Mouse (Mus musculus) liver, postnatal 0 days (tissue): Measurements from ENCODE around the gene Lgals9. TPM values are rescaled to one million over a fixed set of nuclear protein-coding genes. Genes with fewer than 3 reads are reported as not detected.
"Not testable (repeated sequence)": the region's sequence is repeated elsewhere in the genome, so short reads cannot be mapped to it uniquely, and the experiment has no call there.

Experiments
- ATAC-seq: fragments of 200-750 bp; cut with Nextera tagmentation; 2 replicates; pipeline ENCODE4 v1.8.0; 2017; ENCODE audit warnings: mild to moderate bottlenecking, moderate library complexity
- DNase-seq: peaks from one replicate; pipeline ENCODE4 v3.0.0-alpha.2; 2016
- H3K27ac ChIP-seq: fragments of 300-500 bp; sonication (generic); 2 replicates; pipeline ENCODE4 v1.5.1; 2014; ENCODE audit warnings: antibody characterized with exemption, moderate library complexity, mild to moderate bottlenecking, low read depth
- H3K27me3 ChIP-seq: fragments of 300-500 bp; sonication (generic); 2 replicates; pipeline ENCODE4 v1.6.1; 2014; ENCODE audit warnings: low read length, control low read depth, mixed read lengths; ENCODE audit not compliant: insufficient read depth
- H3K36me3 ChIP-seq: fragments of 300-500 bp; sonication (generic); replicated peaks from 2 replicates; pipeline ENCODE4 v1.6.1; 2014; ENCODE audit warnings: mild to moderate bottlenecking, control low read depth, low read length, moderate library complexity, mixed read lengths; ENCODE audit not compliant: insufficient read depth
- H3K4me1 ChIP-seq: fragments of 300-500 bp; sonication (generic); 2 replicates; pipeline ENCODE4 v1.6.1; 2014; ENCODE audit warnings: antibody characterized with exemption, mild to moderate bottlenecking, control low read depth; ENCODE audit not compliant: insufficient read depth
- H3K4me2 ChIP-seq: fragments of 300-500 bp; sonication (generic); 2 replicates; pipeline ENCODE4 v1.6.1; 2014; ENCODE audit warnings: low read depth, mild to moderate bottlenecking, low read length, moderate library complexity, mixed read lengths
- H3K4me3 ChIP-seq: fragments of 300-500 bp; sonication (generic); 2 replicates; pipeline ENCODE4 v1.5.1; 2014; ENCODE audit warnings: low read depth, low read length
- H3K9ac ChIP-seq: fragments of 300-500 bp; sonication (generic); replicated peaks from 2 replicates; pipeline ENCODE4 v1.6.1; 2014; ENCODE audit warnings: mild to moderate bottlenecking, moderate library complexity
- H3K9me3 ChIP-seq: fragments of 300-500 bp; sonication (generic); 2 replicates; pipeline ENCODE4 v1.6.1; 2016; ENCODE audit warnings: mild to moderate bottlenecking, control low read depth, low read length, mixed read lengths
- CTCF ChIP-seq: sonication (generic); IDR thresholded peaks from 2 replicates; pipeline ENCODE4 v1.5.1; 2016; ENCODE audit warnings: antibody characterized with exemption, low read depth
- EP300 ChIP-seq: IDR thresholded peaks from 2 replicates; pipeline ENCODE4 v1.6.1; 2016; ENCODE audit warnings: antibody characterized with exemption, low read depth, mild to moderate bottlenecking
- WGBS: fragments of 180-500 bp; shearing (Covaris S2); extraction: QIAGEN DNeasy Blood & Tissue Kit; methylation state at CpG from one replicate; pipeline ENCODE4 v1.1.7; 2014; ENCODE audit not compliant: insufficient replicate concordance; 5-methylcytosine and 5-hydroxymethylcytosine counted together
- polyA plus RNA-seq: library from polyadenylated mRNA; unstranded; fragments of >200 nt; fragmentation: Nextera tagmentation; extraction: Ambion mirVana; gene quantifications from 2 replicates; pipeline ENCODE4 v1.2.1, GENCODE M21; 2015

Lgals9 gene
- polyA plus RNA-seq, 1 experiment from 2014 or later: 373 TPM

DNA sequence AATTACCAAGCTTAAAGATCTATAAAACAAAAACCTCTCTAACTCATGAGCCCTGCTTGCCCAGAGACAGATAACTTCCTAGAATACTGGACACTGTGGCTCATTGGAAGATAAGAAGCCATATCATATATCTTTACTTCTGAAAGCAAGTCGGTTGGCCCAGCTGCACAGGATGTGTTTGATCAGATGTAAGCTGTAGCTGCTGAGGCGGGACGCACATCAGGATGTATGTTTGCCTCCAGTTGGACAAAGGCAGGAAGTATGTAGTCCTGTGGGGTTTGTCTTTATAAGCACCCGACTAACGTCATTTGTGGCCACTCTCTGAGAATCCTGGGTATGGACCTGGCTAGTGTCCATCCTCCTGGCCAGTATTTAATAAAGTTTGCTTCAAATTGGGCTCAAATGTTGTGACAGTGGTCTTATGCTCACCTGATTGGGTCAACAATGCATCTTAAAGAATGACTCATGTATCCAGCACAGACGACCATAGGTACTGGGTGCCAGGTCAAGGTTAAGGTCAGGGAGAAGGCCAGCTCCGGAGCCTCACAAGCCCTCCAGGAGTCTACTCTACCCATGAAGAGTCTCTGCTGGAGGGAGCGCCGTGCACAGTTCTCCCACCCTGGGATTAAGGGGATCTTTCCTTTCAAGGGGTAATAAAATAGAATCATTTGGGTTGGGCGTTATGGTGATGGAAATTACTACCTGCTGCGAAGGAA, 18.5 kb upstream of the Lgals9 start:
- DNase-seq (peak; percentile 38), ATAC-seq (peak; percentile 69)

DNA sequence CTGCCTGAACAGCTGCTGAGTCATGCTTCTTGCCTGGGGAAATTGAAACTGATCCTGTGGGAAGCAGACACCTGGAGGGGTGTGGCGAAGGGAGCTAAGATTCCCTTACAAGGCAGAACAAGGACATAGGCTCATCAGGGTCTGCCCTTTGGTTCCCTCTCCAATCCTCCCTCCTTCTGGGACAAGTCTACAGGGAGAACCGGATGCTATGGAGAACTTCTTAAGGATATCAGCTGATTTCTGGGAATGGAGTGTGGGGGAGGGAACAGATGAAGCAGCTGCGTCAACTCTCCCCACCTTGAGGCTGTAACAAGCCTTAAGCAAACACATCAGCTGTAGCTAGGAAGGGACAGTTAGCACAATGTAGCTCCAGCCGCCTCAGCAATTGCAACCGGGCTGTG, 17.8 kb upstream of the Lgals9 start:
- no peak overlapping the region for H3K4me3 ChIP-seq
- H3K4me1 ChIP-seq: peaks cover 31% of the 10 kb centered on the region
- 40% methylated on average over 5 of the region's 5 CpGs for WGBS
- no peaks in the 10 kb centered on the region for H3K36me3 ChIP-seq
- peak; percentile 24 for ATAC-seq
- H3K27ac ChIP-seq: peak overlapping the region; percentile 83
- DNase-seq: peak; percentile 20
- no peak for TF ChIP-seq CTCF
- no peak for TF ChIP-seq EP300
- H3K27me3 ChIP-seq: no peaks in the 10 kb centered on the region
- H3K4me2 ChIP-seq: no peak overlapping the region
- H3K9ac ChIP-seq: no peak overlapping the region
- H3K9me3 ChIP-seq: no peaks in the 10 kb centered on the region

More for the DNA sequence above, 18.5 kb upstream of the Lgals9 start:
- Histone ChIP-seq H3K36me3 (no peaks in the 10 kb centered on the region), H3K9me3 (no peaks in the 10 kb centered on the region), H3K27ac (peak overlapping the region; percentile 83), H3K9ac (no peak overlapping the region), H3K4me3 (no peak overlapping the region), H3K4me1 (peaks cover 33% of the 10 kb centered on the region), H3K4me2 (0 out of 2 replicates have a peak overlapping the region, but pooled peaks have one; percentile 20), H3K27me3 (no peaks in the 10 kb centered on the region)
- TF ChIP-seq EP300: peak; percentile 86
- no peak for TF ChIP-seq CTCF
- WGBS: 40% methylated on average over 11 of the region's 11 CpGs

DNA sequence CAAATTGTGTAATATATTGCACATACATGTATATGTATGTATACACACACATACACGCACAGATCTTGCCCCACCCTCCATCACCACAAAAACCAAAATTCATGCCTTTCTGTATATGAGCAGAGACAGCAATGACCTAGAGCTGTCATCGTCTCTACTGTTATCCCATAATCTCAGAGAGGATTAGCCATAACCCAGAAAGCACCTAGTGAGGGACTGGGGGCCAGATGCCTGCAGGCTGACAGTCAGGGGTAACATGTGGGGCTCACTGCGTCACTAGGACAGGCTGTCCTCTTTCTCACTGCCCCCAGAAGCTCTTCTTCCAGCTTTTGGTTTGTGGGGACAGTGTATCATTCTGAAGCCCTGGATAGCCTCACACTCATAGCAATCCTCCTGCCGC, 17.1 kb upstream of the Lgals9 start:
- no peaks in the 10 kb centered on the region for H3K9me3 ChIP-seq
- H3K27ac ChIP-seq: peak overlapping the region; percentile 83
- DNase-seq (no peak), ATAC-seq (no peak)
- H3K36me3 ChIP-seq: no peaks in the 10 kb centered on the region
- H3K27me3 ChIP-seq: no peaks in the 10 kb centered on the region
- H3K4me1 ChIP-seq: peaks cover 31% of the 10 kb centered on the region
- WGBS: 77% methylated on average over 4 of the region's 4 CpGs
- TF ChIP-seq EP300: no peak
- no peak for TF ChIP-seq CTCF
- no peak overlapping the region for H3K4me2 ChIP-seq
- H3K4me3 ChIP-seq: no peak overlapping the region
- H3K9ac ChIP-seq: no peak overlapping the region

DNA sequence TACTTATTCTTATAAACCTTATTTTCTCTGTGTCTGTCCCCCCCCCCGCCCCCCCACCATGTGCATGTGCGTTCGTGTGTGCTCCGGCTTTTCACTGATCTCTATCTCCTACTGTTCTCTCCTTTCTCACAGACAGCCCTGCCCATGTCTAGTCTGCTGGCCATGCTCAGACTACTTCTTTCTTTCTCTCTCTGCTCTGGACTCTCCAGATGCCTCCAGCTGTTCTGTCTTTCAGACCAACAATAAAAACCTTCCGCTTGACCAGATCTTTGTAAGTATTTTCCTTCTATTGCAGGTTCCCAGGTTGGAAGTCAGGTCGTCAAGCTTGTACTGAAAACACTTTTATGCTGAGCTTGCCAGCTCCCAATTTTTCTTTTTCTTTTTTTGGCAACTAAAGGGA, 14.4 kb upstream of the Lgals9 start:
- no peaks in the 10 kb centered on the region for H3K27me3 ChIP-seq
- ATAC-seq: no peak
- H3K27ac ChIP-seq: no peak overlapping the region

DNA sequence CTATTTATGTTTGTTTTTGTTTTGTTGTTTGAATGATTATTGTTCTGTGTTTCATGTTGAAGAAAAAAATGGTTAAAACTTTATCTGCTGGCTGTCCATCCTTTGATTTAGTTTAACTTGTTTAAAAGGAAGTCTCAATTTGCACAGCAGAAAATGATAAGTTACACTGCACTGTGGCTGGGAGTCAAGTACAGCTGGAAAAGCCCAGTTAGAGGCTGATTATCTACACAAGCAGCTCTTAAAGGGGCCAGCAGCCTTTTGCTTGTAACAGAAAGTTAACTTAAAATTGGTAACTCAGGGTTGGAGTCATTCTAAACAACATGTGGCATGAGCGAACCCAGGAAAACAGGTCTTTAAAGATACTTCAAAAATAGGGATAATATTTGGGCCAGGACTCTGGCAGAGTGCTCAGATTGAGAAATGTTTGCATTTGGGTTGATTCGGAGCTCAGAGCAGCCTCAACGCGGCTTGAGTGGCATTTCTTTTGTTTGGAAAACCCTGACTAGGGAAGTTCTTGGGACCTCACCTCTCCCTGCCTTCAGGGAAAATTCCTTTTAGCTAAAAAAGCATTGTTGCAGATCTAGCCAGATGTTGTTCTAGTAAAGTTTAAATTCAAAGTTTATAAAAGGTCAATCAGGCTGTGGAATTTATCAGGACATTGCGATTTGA, 6.3 kb upstream of the Lgals9 start:
- H3K4me2 ChIP-seq, ATAC-seq, H3K4me1 ChIP-seq, H3K27ac ChIP-seq, H3K27me3 ChIP-seq, H3K36me3 ChIP-seq, H3K4me3 ChIP-seq, DNase-seq, H3K9ac ChIP-seq, H3K9me3 ChIP-seq: not testable (repeated sequence)
- WGBS: 77% methylated on average over 5 of the region's 5 CpGs

More for the DNA sequence above, 14.4 kb upstream of the Lgals9 start:
- no peak overlapping the region for H3K9ac ChIP-seq
- no peak for DNase-seq
- 63% methylated on average over 6 of the region's 6 CpGs for WGBS
- no peaks in the 10 kb centered on the region for H3K36me3 ChIP-seq
- no peaks in the 10 kb centered on the region for H3K9me3 ChIP-seq
- H3K4me2 ChIP-seq: no peak overlapping the region
- peaks cover 19% of the 10 kb centered on the region for H3K4me1 ChIP-seq
- H3K4me3 ChIP-seq: no peak overlapping the region
- no peak for TF ChIP-seq CTCF
- no peak for TF ChIP-seq EP300

DNA sequence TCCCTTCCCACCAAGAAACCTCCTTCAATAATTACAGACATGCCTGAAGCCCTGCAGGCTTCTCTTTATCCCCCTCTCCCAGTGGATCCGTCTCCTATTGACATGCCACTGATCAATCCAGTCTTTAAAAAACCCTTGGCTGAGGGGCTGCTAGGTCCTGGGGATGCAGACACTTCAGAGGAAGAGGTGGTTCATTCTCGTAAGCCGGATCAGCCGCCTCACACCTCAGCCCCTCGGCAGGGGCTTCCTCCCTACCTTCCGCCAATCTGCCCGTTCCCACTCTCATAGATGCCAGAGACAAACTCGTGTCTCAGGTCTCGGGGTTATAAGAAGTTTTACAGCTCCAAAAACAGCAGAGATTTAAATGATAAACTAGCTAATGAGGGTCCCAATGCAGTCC, 5.3 kb upstream of the Lgals9 start:
- no peak for DNase-seq
- Histone ChIP-seq H3K9me3 (no peaks in the 10 kb centered on the region), H3K27me3 (no peaks in the 10 kb centered on the region), H3K36me3 (no peaks in the 10 kb centered on the region), H3K4me3 (no peak overlapping the region), H3K27ac (no peak overlapping the region), H3K9ac (no peak overlapping the region), H3K4me2 (no peak overlapping the region), H3K4me1 (peaks cover 3% of the 10 kb centered on the region)
- WGBS: 85% methylated on average over 9 of the region's 9 CpGs
- no peak for ATAC-seq
- TF ChIP-seq CTCF: no peak
- TF ChIP-seq EP300: no peak

DNA sequence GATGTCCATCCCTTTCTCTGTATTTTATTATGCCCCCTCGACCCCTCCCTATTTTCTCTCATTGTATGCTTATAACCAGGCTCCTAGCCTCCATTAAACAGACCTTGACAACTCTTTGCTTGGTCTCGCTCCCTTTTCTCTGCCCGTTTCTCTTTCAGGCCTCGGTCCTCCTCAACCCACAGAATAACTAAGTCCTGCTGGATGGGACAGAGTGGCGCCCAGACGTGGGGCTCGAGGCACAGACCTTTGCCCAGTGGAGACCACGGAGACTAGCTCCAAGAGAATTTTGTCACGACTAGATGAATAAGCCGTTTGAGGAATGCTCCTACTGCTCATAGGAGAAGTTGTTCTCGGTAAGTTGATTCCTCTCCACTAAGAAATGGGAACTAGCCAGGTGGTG, 4.5 kb upstream of the Lgals9 start:
- not testable (repeated sequence) for H3K9me3 ChIP-seq, H3K36me3 ChIP-seq, H3K4me2 ChIP-seq, ATAC-seq, DNase-seq, H3K4me1 ChIP-seq, H3K27me3 ChIP-seq, H3K27ac ChIP-seq, H3K9ac ChIP-seq, H3K4me3 ChIP-seq
- WGBS: 81% methylated on average over 11 of the region's 11 CpGs
